Mouse (Mus musculus): ENCODE data around the gene Ngf.

Gene Ngf
- long read RNA-seq, experiment 1 = 0 reads
- long read RNA-seq, experiment 2 = 0 reads

DNA sequence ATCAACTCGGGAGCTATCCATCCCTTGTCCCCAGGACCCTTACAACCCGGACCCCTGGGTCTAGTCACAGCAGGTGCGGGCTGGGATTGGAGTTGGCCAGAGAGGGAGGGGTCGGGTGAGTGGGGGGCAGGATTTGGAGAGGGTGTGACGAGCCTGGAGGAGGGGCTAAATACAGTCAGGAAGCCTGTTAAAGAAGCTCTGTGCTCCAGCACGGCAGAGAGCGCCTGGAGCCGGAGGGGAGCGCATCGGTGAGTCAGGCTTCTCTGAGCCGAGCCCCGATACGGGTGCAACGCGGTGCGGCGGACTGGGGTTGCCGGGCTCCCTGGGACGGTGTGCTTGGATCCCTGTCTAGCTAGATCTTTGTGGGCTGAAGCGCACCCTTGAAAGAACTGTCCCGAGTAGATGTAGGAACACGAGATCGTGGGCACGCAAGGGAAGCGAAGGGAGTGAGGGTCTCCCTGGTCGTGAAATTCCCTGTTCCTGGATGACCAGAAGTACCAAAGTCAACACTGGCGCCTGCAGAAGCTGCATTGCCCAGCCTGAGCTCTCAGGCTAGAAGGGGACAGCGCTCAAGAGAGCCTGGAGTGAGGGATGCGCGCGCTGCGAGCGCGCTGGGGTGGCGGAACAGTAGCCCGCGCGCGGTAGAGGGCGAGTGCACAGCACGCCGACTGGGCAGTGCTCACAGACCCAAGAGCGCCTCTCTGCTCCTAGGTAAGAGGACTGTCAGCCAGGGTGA is at the start of gene Ngf:
TSS of gene Ngf (plus strand) at position 207 of the 736 bp plus-strand sequence.
- intact Hi-C loops (cut with DNase I) = loop anchor here (10.0 kb wide), 2 partner anchors 135 to 215 kb away; no protein-coding TSS in a partner anchor

DNA sequence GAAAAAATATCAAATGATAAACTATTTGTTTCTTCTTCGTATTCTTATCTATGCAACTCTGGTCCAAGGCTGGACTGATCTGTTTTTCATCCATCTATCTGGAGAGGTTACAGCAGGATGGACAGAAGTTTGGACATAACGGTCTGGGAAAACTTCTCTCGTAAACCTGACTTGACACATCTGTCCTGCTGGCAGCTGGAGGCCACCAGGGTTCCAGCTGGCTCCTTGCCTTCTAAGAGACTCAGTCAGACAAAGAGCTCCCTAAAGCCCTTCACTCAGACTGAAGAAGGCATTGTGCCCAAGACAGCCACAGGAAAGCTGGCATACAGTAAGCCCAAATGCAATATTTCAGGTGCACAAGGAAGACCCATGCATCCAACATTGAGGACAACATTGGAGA is 24.2 kb upstream of the Ngf start:
- intact Hi-C loops (cut with DNase I) = no loop called here

DNA sequence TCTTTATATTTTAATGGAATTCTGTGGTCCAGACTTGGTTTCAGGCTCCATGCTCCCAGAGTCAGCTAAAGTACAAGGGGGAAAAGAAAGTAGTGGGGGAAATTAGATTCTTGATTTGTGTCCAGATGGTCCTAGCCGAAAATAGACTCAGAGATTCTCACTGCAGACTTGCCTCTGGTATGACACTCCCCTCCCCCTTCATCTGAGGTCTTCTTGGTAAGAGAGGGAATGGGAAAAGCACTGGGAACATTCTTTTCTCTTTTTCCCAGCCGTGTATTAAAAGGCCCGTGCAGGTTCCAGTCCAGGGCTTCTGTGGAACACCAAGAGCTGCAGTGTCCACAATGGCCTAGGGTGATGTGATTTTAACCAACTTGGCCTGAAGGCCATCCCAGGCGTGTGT is 23.0 kb upstream of the Ngf start:
- intact Hi-C loops (cut with DNase I) = no loop called here

DNA sequence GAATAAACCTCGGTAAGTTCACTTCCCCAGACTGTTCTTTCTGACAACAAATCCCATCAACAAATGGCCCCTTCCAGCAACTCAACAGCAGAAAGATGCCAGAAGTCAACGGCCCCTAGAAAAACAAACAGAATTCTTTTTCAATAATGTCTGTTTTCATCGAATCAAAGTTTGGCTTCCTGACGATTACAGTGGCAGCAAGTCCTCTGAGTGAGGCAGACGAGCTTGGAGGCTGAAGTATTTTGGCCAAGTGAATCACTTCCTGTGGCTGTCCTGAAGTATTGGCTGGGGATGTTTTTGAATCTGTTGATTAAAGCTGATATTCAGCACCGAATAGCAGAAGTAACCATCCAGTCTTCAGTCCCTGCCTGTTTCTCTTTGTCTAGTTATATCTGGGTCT is 15.2 kb upstream of the Ngf start:
- intact Hi-C loops (cut with DNase I) = no loop called here

DNA sequence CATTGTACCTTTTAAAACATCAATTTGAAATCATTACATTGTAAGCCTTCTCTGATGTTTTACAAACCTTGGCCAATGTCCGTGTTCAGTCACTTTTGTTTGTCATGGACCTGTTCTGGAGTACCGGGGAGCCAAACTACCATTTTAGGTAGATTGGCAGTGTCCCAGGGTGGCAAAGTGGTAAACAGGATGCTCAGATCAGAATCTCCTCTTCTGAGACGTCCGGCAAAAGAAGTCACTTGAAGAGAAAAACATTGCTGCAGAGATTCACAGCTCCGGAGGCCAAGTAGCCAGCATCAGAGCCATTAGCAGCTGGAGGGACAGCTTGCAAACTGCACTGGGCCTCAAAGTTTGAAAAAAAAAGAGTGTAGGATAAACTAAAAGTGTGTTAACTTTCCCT is 9.2 kb upstream of the Ngf start:
- intact Hi-C loops (cut with DNase I) = loop anchor here (10.0 kb wide), 2 partner anchors 126 to 224 kb away; no protein-coding TSS in a partner anchor

DNA sequence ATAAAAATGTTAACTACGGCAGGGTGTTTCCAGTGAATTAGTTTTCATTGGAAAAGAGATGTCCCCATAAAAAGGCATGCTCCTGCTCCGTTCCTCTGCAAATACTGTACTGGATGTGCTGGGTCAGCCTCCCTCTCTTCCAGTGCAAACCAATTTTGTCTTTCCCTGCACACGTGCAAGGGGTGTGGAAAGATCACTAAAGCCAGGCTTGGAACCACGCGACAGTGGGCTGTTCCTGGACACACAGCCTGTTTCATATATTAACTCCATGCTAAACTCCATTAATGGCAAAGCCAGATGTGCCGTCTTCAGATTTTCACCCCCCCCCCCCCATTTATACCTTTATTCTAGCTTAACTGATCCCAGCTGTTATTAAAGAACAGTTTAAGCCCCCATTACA is 8.7 kb upstream of the Ngf start:
- intact Hi-C loops (cut with DNase I) = loop anchor here (10.0 kb wide), 2 partner anchors 126 to 224 kb away; no protein-coding TSS in a partner anchor

DNA sequence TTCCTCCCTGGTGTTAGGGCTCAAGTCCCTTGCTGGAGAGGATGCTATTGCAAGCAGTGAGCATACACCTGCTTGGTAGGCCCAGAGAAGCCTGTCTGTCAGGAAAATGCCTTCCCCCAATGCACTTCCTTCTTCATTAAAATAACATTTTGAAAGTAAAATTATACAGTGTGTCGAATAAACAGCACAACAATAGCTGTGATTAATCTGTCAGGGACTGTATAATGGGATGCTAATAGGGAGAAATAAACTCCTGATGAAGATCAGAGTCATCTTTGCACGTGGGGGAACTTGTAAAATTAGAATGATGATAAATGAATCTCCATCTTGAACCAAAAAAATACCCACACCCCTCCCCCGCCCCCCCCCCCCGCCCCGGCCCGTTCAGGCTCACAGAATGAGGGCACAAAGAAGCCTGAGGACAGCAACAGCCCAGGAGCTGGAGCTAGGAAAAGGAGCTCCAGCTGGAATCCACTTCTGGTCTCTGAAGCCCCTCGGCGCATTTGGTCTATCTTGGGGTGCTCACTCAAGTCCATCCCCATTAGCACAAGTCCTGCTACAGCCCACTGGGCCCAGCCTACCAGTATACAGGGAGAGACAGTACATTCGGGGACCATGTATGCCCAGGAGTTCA is 6.9 kb upstream of the Ngf start:
- intact Hi-C loops (cut with DNase I) = loop anchor here (10.0 kb wide), 2 partner anchors 128 to 222 kb away; no protein-coding TSS in a partner anchor

DNA sequence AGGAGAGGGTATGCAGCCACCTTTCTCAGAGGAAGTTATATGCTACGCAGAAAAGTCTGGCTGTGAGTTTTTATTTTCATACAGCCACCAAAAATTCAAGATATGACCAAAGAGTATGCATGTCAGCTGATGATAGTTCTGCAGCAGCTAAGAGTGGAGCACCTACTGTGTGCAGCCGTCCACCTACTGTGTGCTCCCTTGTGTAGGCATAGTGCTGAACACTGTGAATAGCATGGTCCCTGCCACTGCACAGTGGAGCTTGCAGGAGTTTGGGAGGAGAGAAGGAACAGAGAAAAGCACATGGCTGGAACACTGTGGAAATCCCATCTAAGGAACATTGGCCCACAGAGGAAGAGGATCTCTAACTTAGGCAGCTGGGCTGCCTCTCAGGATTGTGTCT is 6.4 kb upstream of the Ngf start:
- intact Hi-C loops (cut with DNase I) = loop anchor here (10.0 kb wide), 2 partner anchors 129 to 221 kb away; no protein-coding TSS in a partner anchor

DNA sequence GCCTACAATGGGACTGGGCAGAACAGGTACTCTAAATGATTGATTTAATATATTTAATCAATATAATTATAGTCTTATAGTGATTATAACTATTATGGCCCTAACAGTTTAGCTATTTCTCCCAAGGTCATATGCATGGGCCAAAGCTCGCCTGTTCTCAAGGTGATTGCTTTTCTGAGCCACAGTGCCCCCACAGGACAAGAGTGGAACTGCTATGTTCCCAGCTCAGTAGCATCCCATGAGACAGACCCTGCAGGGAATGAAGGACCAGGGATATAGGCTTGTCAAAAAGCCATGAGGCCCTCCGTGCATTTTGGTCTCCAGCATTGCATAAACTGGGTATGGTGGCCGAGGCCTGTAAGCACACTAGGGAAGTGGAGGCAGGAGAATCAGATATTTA is 3.1 kb upstream of the Ngf start:
- intact Hi-C loops (cut with DNase I) = loop anchor here (10.0 kb wide), 2 partner anchors 132 to 218 kb away; no protein-coding TSS in a partner anchor

DNA sequence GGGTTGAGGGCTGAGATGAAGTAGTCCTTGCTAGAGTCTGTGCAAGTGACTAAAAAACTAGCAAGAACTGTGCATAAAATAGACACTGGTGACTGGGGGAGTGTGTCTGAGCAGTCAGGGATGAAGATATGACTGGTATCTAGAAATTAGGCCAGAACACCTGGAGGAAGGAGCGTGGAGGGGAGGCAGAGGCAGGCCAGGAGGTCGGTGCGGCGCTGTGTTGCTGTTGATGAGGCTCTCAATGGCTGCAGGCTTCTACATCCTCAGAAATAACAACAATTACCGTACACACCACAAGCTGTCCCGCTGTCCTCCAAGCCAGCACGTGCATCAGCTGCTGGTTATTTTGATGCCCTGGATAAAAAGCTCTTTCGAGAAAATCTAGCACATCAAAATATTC is 2.6 kb upstream of the Ngf start:
- intact Hi-C loops (cut with DNase I) = loop anchor here (10.0 kb wide), 2 partner anchors 132 to 218 kb away; no protein-coding TSS in a partner anchor

DNA sequence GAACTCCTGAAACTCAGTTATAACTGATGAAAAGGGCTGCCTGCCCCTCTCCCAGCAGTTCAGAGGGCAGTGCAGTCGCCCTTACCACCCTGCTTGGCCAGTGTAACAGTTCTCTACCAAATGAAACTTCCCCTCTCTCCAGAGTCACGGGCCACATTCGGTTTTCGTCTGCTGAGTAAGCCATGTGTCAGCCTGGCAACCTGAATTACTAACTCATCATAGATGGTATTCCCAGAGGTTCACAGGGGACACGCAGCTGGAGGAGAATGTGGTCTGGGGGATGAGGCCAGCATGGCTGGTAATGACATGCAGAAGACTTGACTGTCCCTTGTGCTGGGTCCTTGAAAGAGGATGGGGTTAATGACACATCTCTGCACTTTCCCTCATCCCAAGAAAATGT is 1.5 kb downstream of the Ngf start:
- intact Hi-C loops (cut with DNase I) = no loop called here

DNA sequence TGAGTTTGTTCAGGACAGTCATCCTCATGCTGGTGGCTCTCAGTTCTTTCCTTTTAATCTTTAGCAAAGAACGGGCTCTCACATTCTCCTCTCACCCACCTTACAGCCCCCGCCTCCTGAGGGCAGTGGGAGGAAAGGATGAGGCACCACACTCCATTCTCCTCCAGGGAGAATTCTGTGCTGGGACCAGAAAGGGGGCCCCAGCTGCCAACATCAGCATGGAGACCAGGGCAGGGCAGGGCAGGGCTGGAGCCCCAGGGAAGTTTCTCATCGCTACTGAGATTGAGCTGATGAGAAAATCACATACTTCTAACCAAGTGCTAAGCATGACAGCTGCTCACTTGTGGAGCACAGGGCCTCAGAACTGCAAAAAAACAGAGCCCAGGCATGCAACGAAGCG is 2.1 kb downstream of the Ngf start:
- intact Hi-C loops (cut with DNase I) = no loop called here

DNA sequence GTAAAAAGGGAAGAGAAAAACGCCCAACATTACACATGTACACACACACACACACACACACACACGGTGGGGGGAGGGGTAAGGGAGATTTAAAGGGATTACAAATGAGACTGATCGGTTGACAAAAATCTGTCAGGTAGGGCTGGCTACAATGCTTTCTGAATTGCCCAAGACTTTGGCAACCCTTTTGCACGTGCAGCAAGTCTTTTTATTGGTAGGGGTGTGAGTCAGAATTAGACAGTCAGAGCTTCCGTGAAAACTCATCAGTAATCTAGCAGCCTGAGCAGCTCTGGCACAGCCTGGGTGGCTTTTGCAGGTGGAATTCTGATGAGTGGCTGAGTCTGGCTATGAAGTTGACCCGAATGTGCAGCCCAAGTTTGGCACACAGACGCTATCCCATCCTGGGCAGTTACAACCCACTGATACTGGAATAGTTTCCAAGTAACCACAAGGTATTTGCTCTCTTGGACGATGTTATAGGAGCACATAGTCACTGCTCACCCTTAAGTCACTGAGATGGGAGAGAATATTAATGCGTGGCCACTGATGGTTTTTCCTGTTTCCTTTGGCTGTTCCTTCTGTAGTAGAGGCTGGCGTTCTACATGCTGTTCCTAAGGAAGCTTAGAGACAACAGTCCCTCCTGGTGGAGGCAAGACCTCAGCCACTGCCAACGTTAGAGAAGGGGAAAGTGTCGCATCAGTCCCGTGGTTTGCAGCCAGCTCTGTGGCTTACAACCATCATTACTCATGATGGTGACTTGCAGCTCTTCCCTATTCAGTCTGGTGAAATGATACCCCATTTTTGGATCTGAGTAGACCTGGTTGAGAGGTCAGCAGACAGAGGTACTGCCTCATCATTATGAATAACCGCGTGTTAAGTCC is 4.8 kb downstream of the Ngf start:
- intact Hi-C loops (cut with DNase I) = no loop called here

DNA sequence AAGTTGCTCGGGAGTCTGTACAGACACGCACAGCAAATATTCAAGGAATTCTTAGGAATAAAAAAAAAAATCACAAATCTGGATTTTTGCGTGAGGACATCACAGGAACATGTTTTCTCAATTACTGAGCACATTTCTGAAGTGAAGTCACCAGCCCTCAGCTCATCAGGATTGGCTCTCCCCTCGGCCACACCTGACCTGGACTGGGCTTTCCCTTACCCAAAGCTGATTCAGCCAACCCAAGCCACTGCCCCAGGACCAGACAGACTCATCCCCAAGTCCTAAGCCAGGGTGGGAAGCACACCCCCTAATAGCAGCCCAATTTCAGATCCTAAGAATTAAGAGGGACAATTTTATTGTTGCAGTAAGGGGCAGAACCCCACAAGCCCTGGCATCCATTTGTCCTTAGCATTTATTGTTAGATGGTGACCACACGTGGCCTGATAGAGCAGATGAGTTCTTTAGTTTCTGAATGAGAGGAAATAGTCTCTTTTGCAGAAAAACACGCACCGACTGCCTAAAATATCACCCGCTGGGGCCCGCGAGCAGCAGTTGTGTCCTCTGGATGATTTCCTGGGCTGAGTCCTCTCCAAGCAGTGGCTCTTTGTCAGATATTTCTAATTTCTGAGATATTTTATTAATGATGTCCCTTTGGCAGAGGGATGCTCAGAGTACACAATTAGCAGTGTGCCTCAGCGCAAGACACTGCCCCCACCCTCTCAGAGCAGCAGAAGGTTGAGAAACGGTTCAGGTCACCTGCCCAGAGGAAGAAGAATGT is 8.4 kb downstream of the Ngf start:
- intact Hi-C loops (cut with DNase I) = no loop called here

DNA sequence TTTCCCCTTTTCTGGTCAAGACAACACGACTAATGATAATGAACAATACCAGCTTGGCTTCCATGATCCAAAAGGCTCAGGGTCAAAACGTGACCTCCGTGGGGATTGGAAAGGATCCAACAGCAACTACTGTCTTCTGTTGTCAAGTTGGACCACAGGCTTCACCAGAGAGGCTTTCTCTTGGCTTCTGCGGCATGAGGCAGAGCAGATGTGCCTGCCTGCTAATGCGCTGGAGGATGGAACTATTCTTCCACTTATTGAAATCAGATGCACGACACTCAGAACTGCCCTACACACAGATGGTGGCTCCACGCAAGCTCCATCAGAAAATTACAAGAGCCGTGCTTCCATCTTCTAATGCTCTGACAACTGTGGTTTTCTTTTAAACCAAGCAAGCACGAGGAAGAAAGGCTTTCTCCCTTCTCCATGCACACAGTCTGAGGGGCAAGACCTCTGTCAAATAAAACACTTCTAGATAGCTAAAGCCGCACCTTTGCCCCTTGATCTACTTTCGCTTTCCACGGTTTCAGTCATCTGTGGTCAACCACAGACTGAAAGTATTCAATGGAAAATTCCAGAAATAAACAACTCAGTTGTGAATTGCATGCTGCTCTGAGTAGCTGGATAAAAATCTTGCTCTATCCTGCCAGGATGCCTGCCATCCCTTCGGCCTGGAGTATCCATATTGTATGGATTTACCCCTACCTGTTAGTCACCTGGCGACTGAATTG is 20.8 kb downstream of the Ngf start:
- intact Hi-C loops (cut with DNase I) = no loop called here

DNA sequence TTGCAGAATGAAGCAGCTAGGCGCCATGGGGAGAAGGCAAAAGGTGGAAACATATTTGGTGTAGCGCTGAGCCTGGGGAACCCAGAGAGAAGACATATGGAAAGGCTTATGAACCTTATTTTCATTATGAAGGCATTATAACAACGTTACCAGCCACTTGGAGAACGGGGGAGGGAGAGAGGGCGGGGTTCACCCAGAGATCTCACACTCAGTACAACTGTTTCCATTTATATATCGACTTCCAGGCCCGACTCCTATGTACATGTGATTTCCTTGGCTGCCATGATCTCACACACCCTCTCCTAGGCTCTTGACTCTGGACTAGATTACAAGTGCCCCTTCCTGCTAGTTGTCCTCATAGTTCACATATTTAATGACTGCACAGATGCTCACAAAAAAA is 28.4 kb downstream of the Ngf start:
- intact Hi-C loops (cut with DNase I) = no loop called here

DNA sequence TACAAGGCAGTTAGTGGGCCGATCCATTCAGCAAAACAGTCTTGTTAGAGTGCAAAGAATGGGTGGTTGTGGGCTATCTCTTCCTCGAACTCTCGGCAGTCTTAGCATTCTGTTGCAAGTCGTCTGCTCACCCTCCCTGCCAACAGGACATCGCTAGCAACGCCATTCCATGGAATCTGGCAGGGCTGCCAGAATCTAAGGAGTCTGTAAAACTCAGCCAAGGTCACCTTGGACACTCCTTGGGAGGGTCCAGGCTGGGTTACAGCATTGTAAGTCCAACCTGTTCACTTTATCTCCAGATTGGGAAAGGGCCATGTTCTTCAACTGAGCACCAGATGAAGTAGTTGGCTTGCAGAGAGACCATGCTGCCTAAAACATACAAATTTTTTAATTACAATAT is 29.2 kb downstream of the Ngf start:
- intact Hi-C loops (cut with DNase I) = no loop called here

DNA sequence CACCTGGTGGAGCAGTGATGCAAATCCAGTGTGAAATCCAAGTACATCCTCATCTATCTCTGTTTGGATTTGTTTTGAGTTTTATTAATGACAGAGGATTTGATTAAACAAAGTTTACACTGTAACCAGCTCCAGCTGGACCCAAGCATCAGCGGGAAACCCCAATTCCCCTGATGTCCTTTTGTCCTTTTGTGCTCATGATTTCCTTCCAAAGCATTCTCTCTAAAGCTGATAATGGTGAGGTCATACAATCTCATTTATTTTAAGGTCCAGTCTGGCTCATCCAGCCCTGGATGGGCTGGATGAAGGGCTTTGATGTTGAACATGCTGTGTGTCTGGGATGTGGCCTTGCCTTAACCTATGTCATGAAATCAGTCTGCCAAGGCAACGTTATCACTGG is 30.3 kb downstream of the Ngf start:
- intact Hi-C loops (cut with DNase I) = no loop called here

DNA sequence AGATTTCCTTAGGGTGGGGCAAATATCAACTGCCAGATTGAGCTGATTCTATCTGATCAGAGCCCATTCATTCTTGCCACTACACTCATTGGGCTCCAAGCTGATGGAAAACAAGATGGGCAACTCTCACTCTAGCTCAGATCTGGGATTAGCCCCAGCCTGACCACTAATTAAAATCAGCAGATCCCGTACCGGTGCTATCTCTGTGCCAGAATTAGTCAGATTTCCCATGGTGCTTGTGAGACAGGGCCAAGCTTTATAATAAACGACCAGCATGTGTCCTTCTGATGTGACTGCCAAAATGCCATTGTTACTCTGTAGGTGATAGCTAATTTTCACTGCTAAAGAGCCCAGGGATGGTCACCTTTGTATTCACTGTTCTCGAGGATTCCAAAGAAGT is 31.5 kb downstream of the Ngf start:
- intact Hi-C loops (cut with DNase I) = no loop called here

DNA sequence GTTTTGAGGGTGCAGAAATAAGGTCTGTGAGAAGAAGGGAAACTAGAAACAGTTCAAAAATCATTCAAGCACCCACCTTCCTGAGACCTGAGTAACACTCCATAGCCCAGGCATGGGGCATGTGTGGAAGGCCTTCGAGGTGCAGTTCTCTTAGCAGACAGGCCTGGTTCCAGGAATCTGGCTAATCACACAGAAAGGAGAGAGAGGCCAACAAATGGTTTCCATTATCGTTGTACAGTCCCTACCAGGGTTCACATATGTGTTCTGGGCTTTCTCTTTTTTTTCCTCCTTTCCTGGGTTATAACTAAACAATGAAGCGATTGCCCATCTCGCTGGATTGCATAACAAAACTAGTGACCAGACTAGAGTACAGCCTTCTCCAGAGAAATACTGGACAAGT is 35.4 kb downstream of the Ngf start:
- intact Hi-C loops (cut with DNase I) = no loop called here

All from adrenal gland (tissue).